Mouse (Mus musculus) ovary, adult 18-20 months (tissue): ENCODE results near the gene Gm17693.
"Not testable (repeated sequence)": the region's sequence is repeated elsewhere in the genome, so short reads cannot be mapped to it uniquely, and the experiment has no call there.

Experiments used
- DNase-seq: peaks from one replicate; pipeline ENCODE4 v3.0.0; 2022; ENCODE audit warnings: low spot score, mixed read lengths

Gene Gm17693

DNA sequence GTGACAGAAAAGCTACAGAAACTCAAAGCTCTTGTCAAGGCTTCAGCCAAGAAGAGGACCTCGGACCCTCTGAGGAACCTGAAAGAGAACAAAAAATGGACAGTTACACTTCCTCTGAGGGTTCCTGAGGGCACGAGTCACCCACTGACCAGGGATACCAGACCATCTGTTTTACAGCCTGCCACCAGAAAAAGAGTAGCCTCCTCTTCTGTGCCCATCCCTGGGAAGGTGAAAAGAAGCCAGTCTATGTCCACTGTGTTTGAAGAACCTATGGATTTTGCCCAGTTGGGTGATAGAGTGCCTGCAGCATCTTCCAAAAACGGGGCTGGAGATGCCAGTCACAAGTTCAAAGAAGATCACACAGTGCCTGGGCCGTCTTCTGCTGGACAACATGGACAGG is at the start of gene Gm17693:
Gene Gm17693, plus strand, starts transcription at position 301 of the 400 bp plus-strand sequence.
- DNase-seq = not testable (repeated sequence)
